Mouse (Mus musculus): ENCODE results near the gene Myd88. TPM values are rescaled to one million over a fixed set of nuclear protein-coding genes. Genes with fewer than 3 reads are reported as not detected.

Myd88 gene
- polyA plus RNA-seq, 1 experiment from 2014 or later, result 34.3 TPM

- no peak for DNase-seq (ENCODE audit: low spot score)
These were observed 43.5 kb downstream of the Myd88 start for GRCm38 (mm10) chr9:119297696-119298095.

- no peak for DNase-seq (ENCODE audit: low spot score)
These were observed 50.4 kb downstream of the Myd88 start for GRCm38 (mm10) chr9:119290791-119291190.

Other genes starting within 250 kb of the Myd88 start
- gene Plcd1, start 247.9 kb downstream of the Myd88 start, polyA plus RNA-seq (2015; fragmentation: Nextera tagmentation; extraction: Ambion mirVana), result 16.6 and 17.2 TPM in 2 replicates
- gene Dlec1, start 238.9 kb downstream of the Myd88 start, polyA plus RNA-seq (2015; fragmentation: Nextera tagmentation; extraction: Ambion mirVana), result 0.13 and 0.46 TPM in 2 replicates
- gene Acaa1b, start 184.3 kb downstream of the Myd88 start, polyA plus RNA-seq (2015; fragmentation: Nextera tagmentation; extraction: Ambion mirVana), result 5.4 and 5.5 TPM in 2 replicates
- not detected in 2 replicates for gene Gm47289, start 182.2 kb downstream of the Myd88 start, polyA plus RNA-seq (2015; fragmentation: Nextera tagmentation; extraction: Ambion mirVana)
- 0.08 TPM in 1 of 2 replicates, not detected in the other for gene Slc22a13, start 132.3 kb downstream of the Myd88 start, polyA plus RNA-seq (2015; fragmentation: Nextera tagmentation; extraction: Ambion mirVana)
- gene Oxsr1, start 19.0 kb downstream of the Myd88 start, polyA plus RNA-seq (2015; fragmentation: Nextera tagmentation; extraction: Ambion mirVana), result 9.3 and 11.7 TPM in 2 replicates
- 79.2 and 83.3 TPM in 2 replicates for gene Acaa1a, start 1.7 kb downstream of the Myd88 start, polyA plus RNA-seq (2015; fragmentation: Nextera tagmentation; extraction: Ambion mirVana)
- gene Xylb, start 16.0 kb upstream of the Myd88 start, polyA plus RNA-seq (2015; fragmentation: Nextera tagmentation; extraction: Ambion mirVana), result 0.99 and 1.5 TPM in 2 replicates
- gene Slc22a14, start 24.1 kb upstream of the Myd88 start, polyA plus RNA-seq (2015; fragmentation: Nextera tagmentation; extraction: Ambion mirVana), result 0.09 TPM in 1 of 2 replicates, not detected in the other
- gene Acvr2b, start 60.7 kb upstream of the Myd88 start, polyA plus RNA-seq (2015; fragmentation: Nextera tagmentation; extraction: Ambion mirVana), result 3.5 and 5.6 TPM in 2 replicates
- gene Exog, start 103.5 kb upstream of the Myd88 start, polyA plus RNA-seq (2015; fragmentation: Nextera tagmentation; extraction: Ambion mirVana), result 20.9 and 21.4 TPM in 2 replicates
- gene Scn5a, start 237.6 kb upstream of the Myd88 start, polyA plus RNA-seq (2015; fragmentation: Nextera tagmentation; extraction: Ambion mirVana), result 0.22 and 0.30 TPM in 2 replicates

Data from thymus, postnatal 0 days (tissue).